Mouse (Mus musculus) CH12.LX (cell line): ENCODE data around the gene Snx8.

Source experiments
- CTCF ChIP-seq, 2 experiments: IDR thresholded peaks in 1 of 2; conservative IDR thresholded peaks in 1 of 2; 2 replicates each; pipeline ENCODE4 v1.5.1; 2011 to 2012; ENCODE audit warnings: low read depth in 2 of 2, low read length in 2 of 2, improper control_type of control experiment in 1 of 2, inconsistent platforms in 1 of 2, mild to moderate bottlenecking in 1 of 2, moderate library complexity in 1 of 2
- JUND ChIP-seq: conservative IDR thresholded peaks from 2 replicates; pipeline ENCODE4 v1.6.1; 2011; ENCODE audit warnings: low read depth, low read length, improper control_type of control experiment
- MAX ChIP-seq: IDR thresholded peaks from 2 replicates; pipeline ENCODE4 v1.6.1; 2011; ENCODE audit warnings: low read length, improper control_type of control experiment
- SIN3A ChIP-seq: IDR thresholded peaks from 2 replicates; pipeline ENCODE4 v1.6.1; 2012; ENCODE audit warnings: low read length, improper control_type of control experiment, inconsistent platforms
- USF1 ChIP-seq: IDR thresholded peaks from 2 replicates; pipeline ENCODE4 v1.6.1; 2014; ENCODE audit warnings: low read depth, mild to moderate bottlenecking, inconsistent platforms, low read length, improper control_type of control experiment

DNA sequence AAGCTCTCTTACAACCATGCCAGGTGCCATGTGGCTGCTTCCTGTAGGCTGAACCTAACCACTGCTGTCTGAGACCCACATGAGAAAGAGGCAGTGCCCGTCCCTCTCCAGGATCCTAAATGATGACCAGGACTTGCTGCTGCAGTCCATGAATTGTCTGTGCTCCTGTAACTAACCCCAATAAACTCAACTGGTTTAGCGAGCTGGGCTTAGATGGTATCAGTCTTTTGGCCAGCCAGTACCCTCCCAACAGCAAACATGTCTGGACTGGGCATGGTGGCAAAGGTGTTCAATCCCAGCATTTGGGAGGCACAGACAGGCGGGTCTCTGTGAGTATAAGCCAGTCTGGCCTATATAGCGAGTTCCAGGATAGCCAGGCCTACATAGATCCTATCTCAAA, 20.1 kb downstream of the Snx8 start:
- no peak for TF ChIP-seq CTCF (conservative IDR thresholded peaks at IDR 0.05 in 1 of 2, IDR thresholded peaks at IDR 0.05 in 1 of 2; ENCODE audit: low read depth in 2 of 2, low read length in 2 of 2)
- TF ChIP-seq MAX: no peak
- TF ChIP-seq JUND: no peak
- no peak for TF ChIP-seq SIN3A
- TF ChIP-seq USF1: no peak
